Mouse (Mus musculus) lung, embryonic 15.5 days (tissue): ENCODE measurements around the gene Tcl1b5. TPM values are rescaled to one million over a fixed set of nuclear protein-coding genes. Genes with fewer than 3 reads are reported as not detected.
A peak's percentile ranks its signal among the peaks of the same experiment; 100 is the strongest.
"Not testable (repeated sequence)": the region's sequence is repeated elsewhere in the genome, so short reads cannot be mapped to it uniquely, and the experiment has no call there.

Source experiments
- ATAC-seq: fragments of 200-750 bp; cut with Nextera tagmentation; 2 replicates; pipeline ENCODE4 v1.8.0; 2017; ENCODE audit warnings: moderate number of reproducible peaks, borderline replicate concordance; ENCODE audit not compliant: low FRiP score, low TSS enrichment; ENCODE audit errors: extremely low read depth
- H3K27ac ChIP-seq: fragments of 300-500 bp; sonication (generic); 2 replicates; pipeline ENCODE4 v1.5.1; 2015; ENCODE audit warnings: moderate library complexity, mild to moderate bottlenecking, inconsistent platforms
- H3K27me3 ChIP-seq: fragments of 300-500 bp; sonication (generic); 2 replicates; pipeline ENCODE4 v1.6.1; 2015; ENCODE audit warnings: inconsistent platforms
- H3K36me3 ChIP-seq: fragments of 300-500 bp; sonication (generic); 2 replicates; pipeline ENCODE4 v1.6.1; 2015; ENCODE audit warnings: inconsistent platforms
- H3K4me1 ChIP-seq: fragments of 300-500 bp; sonication (generic); 2 replicates; pipeline ENCODE4 v1.6.1; 2015; ENCODE audit warnings: inconsistent platforms
- H3K4me2 ChIP-seq: fragments of 300-500 bp; sonication (generic); 2 replicates; pipeline ENCODE4 v1.6.1; 2015; ENCODE audit warnings: inconsistent platforms, mild to moderate bottlenecking, moderate library complexity
- H3K4me3 ChIP-seq: fragments of 300-500 bp; sonication (generic); 2 replicates; pipeline ENCODE4 v1.5.1; 2015; ENCODE audit warnings: mild to moderate bottlenecking, inconsistent platforms
- H3K9ac ChIP-seq: fragments of 300-500 bp; sonication (generic); 2 replicates; pipeline ENCODE4 v1.6.1; 2015; ENCODE audit warnings: inconsistent platforms
- H3K9me3 ChIP-seq: fragments of 300-500 bp; sonication (generic); 2 replicates; pipeline ENCODE4 v1.6.1; 2016; ENCODE audit warnings: inconsistent platforms
- WGBS: fragments of 180-500 bp; shearing (Covaris S2); methylation state at CpG from one replicate; pipeline ENCODE4 v1.1.7; 2015; 5-methylcytosine and 5-hydroxymethylcytosine counted together
- polyA plus RNA-seq: library from polyadenylated mRNA; unstranded; fragments of >200 nt; fragmentation: Nextera tagmentation; extraction: Ambion mirVana; gene quantifications from 2 replicates; pipeline ENCODE4 v1.2.1, GENCODE M21; 2015

Gene Tcl1b5
- polyA plus RNA-seq, 1 experiment from 2014 or later = not detected

DNA sequence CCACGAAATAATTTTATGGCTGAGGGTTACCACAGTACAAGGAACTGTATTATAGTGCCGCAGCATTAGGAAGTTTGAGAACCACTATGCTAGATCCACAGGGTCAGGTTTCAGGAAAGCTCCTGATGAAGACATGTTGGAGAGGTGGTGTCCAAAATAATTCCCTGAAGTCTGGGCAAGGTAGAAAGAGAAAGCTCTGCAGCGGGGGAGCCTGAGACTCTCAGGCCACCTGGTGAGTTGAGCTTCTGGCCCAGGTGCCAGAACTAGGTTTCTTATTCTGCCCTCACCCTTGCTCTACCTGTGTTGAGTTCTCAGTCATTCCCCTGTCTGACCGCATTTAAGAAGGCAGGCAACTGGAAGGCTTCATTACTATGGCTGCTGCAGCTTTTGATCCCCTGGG lies 16.8 kb upstream of the Tcl1b5 start, which contains the start of gene Tcl1b1:
Tcl1b1 (plus strand) TSS at position 301 of the 400 bp plus-strand sequence.
- Histone ChIP-seq H3K27me3 (no peaks in the 10 kb centered on the region), H3K27ac (no peak within 1 kb of the TSS), H3K9ac (no peak within 1 kb of the TSS), H3K36me3 (no peaks in the 10 kb centered on the region), H3K4me3 (no peak within 1 kb of the TSS), H3K4me1 (no peaks in the 10 kb centered on the region), H3K4me2 (no peak within 1 kb of the TSS), H3K9me3 (no peaks in the 10 kb centered on the region)
- ATAC-seq = no peak
- 69% methylated on average over 4 of the region's 4 CpGs for WGBS

DNA sequence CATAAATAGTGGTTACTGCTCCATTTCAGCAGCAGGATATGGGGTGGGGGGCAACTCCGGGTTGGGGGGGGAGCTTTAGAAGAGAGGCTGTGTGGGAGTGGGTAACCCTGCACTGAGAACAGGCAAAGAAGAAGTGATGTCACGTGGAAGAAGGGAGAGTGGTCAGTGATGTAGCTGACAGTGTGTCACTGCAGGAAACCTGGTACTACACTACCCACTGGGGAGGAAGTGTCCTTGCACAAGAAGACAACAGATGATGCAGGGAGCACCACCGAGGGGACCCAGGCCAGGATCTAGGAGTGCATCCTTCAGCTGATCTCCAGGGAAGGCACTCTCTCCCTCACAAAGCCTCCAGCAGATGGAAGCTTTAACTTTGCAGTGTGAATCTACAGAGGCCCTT lies 9.4 kb upstream of the Tcl1b5 start:
- no peaks in the 10 kb centered on the region for H3K4me1 ChIP-seq
- H3K4me2 ChIP-seq = no peak overlapping the region
- H3K9ac ChIP-seq = no peak overlapping the region
- no peak for ATAC-seq
- no peaks in the 10 kb centered on the region for H3K27me3 ChIP-seq
- H3K9me3 ChIP-seq = no peaks in the 10 kb centered on the region
- H3K4me3 ChIP-seq = no peak overlapping the region
- no peaks in the 10 kb centered on the region for H3K36me3 ChIP-seq
- WGBS = 63% methylated on average over 3 of the region's 3 CpGs
- H3K27ac ChIP-seq = no peak overlapping the region

DNA sequence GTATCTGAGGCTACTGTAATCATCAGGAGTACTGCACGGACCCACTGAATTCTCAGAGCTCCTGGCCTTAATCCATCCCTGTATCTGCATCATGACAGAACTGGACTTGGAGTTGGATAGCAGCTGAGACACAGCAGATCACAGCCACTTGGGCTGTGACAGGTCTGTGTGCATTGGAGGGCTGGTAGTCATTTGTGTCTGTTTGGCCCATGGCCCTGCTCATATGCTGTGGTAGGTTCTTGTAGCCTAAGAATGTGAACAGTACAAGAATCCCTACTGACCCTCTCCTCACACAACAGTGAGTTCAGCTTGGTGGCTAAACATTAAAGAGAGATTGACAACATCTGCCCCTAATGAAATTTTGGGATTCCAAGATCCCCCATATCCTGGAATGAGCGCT lies 2.8 kb upstream of the Tcl1b5 start:
- ATAC-seq = peak; percentile 85
- Histone ChIP-seq H3K4me2 (no peak overlapping the region), H3K4me1 (no peaks in the 10 kb centered on the region), H3K9ac (no peak overlapping the region), H3K9me3 (no peaks in the 10 kb centered on the region), H3K27me3 (no peaks in the 10 kb centered on the region), H3K4me3 (no peak overlapping the region), H3K36me3 (no peaks in the 10 kb centered on the region), H3K27ac (no peak overlapping the region)
- 77% methylated on average over 2 of the region's 2 CpGs for WGBS

DNA sequence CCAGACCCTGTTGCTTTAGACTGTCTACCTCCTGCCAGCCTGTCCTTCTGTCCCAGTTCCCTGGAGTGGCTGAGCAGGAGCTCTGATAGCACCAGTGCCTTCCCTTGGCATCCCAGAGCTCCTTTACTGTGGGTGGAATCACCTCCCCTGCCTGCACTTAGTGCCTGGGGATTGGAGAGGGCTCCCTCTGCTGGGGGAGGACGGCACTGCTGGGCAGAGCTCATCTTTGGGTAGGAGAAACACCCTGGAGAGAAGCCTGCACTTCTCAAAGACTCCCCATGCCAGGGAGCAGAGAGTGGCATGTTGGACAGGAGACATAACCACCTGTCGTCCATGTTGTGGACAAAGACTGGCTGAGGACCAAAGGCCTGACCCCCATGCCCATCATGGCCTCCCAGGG lies 1.8 kb upstream of the Tcl1b5 start:
- H3K36me3 ChIP-seq, H3K4me2 ChIP-seq, H3K9ac ChIP-seq, H3K27me3 ChIP-seq, H3K4me3 ChIP-seq, ATAC-seq, H3K27ac ChIP-seq, H3K9me3 ChIP-seq, H3K4me1 ChIP-seq: not testable (repeated sequence)
- WGBS = 25% methylated on average over 2 of the region's 2 CpGs

DNA sequence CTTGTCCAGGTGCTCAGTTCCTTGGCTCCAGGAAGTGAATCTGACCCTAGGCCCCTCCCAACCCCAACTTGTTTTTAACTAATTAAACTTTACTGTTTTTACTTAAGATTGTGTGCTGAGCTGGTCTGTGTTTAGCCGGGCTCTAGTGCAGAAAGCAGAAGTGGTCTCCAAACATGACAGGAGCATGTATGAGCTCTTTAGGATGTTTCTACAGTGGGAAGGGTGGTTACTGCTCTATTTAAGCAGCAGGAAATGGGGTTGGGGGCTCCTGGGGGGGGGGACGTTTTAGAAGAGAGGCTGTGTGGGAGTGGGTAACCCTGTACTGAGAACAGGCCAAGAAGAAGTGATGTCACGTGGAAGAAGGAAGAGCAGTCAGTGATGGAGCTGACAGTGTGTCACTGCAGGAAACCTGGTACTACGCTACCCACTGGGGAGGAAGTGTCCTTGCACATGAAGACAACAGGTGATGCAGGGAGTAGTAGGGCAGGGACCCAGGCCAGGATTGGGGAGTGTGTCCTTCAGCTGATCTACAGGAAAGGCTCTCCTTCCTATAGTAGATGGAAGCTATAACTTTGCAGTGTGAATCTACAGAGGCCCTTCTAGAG lies 5.0 kb downstream of the Tcl1b5 start:
- H3K9me3 ChIP-seq, H3K36me3 ChIP-seq, ATAC-seq, H3K4me3 ChIP-seq, H3K4me2 ChIP-seq, H3K9ac ChIP-seq, H3K4me1 ChIP-seq, H3K27me3 ChIP-seq, H3K27ac ChIP-seq: not testable (repeated sequence)
- 54% methylated on average over 4 of the region's 4 CpGs for WGBS

DNA sequence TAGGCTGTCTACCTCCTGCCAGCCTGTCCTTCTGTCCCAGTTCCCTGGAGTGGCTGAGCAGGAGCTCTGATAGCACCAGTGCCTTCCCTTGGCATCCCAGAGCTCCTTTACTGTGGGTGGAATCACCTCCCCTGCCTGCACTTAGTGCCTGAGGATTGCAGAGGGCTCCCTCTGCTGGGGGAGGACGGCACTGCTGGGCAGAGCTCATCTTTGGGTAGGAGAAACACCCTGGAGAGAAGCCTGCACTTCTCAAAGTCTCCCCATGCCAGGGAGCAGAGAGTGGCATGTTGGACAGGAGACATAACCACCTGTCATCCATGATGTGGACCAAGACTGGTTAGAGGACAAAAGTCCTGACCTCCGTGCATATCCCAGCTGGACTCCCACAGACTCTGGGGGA lies 12.8 kb downstream of the Tcl1b5 start:
- H3K9ac ChIP-seq, H3K27ac ChIP-seq, H3K4me1 ChIP-seq, H3K4me3 ChIP-seq, H3K9me3 ChIP-seq, H3K27me3 ChIP-seq, H3K4me2 ChIP-seq, H3K36me3 ChIP-seq: not testable (repeated sequence)
- peak; percentile 23; the same call in 1 of the 2 replicates for ATAC-seq
- 45% methylated on average over 2 of the region's 2 CpGs for WGBS

DNA sequence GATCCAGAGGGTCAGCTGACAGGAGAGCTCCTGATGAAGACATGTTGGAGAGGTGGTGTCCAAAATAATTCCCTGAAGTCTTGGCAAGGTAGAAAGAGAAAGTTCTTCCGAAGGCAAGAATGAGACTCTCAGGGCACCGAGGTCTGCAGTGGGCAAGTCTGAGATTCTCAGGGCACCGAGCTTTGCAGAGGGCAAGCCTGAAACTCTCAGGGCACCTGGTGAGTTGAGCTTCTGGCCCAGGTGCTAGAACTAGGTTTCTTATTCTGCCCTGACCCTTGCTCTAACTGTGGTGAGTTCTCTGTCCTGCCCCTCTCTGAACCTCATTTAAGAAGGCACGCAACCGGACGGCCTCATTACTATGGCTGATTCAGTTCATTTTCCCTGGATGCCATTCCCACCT lies 14.6 kb downstream of the Tcl1b5 start, which contains the start of gene Tcl1b3:
Tcl1b3 (plus strand) TSS at position 301 of the 400 bp plus-strand sequence.
- H3K27me3 ChIP-seq, H3K4me2 ChIP-seq, H3K4me1 ChIP-seq, H3K27ac ChIP-seq, H3K4me3 ChIP-seq, H3K36me3 ChIP-seq, H3K9me3 ChIP-seq, ATAC-seq, H3K9ac ChIP-seq: not testable (repeated sequence)
- WGBS = 87% methylated on average over 6 of the region's 6 CpGs

DNA sequence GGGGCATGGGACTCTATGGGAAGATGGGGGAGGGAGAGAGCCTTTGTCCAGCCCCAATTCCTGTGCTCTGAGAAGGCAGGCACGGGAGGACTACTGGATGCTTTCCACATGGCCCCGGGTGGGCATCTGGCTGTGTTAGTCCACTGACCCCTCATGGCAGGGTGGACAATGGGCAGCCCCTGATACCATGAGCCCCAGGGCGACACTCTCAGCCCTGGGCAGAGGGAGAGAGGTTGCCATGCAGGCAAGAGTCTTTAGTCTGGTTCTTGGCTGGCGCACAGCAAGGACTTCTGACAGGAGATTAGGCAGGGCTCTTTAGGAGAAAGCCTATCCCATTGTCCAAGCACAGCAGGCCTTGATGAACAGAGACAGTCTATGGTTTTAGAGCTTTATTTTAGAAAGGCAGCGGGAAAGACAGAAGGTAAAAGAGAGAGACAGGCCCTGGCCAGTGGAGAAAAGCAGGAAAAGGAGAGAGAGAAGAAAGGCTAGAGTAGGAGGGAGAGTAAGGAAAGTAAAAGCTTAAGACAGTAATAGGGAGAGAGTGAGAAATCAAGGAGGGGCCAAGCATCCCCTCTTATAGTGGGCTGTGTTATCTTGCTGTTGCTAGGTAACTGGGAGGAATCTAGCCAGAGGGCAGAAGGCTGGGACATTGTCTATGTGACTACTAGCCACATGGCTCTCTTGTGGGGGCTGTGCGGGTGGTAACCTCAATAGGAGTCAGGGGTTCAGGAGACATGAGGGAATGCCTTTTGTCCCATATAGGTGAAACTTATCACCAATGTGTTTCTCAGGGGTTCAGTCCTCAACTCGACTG lies 23.7 kb downstream of the Tcl1b5 start:
- H3K9me3 ChIP-seq, H3K4me1 ChIP-seq, H3K4me2 ChIP-seq, H3K36me3 ChIP-seq, H3K27me3 ChIP-seq, H3K27ac ChIP-seq, ATAC-seq, H3K4me3 ChIP-seq, H3K9ac ChIP-seq: not testable (repeated sequence)
- WGBS = 63% methylated on average over 7 of the region's 7 CpGs

DNA sequence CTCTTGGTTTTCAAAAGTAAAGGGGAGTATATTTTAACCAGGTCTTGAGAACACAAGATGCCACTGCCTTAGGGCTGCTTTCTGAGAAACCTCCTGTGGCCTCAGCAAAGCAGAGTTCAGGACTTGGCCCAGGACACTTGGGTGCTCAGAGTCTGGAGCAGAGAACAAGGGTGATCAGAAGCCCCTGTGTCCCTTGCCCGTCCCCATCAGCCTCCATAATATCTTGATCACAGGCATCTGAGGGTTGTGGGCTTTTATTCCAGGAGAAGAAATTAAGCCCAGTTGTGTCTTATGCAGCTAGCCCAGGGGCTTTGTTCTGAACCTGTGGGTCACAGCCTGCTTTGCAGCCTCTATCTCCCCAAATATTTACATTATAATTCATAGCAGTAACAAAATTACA lies 25.5 kb downstream of the Tcl1b5 start, which contains the start of gene Tcl1b4:
Tcl1b4 (plus strand) TSS at position 301 of the 400 bp plus-strand sequence.
- WGBS = 60% methylated on average over 1 of the region's 1 CpGs
- H3K9me3 ChIP-seq, H3K4me1 ChIP-seq, H3K4me2 ChIP-seq, H3K9ac ChIP-seq, H3K27me3 ChIP-seq, H3K4me3 ChIP-seq, H3K27ac ChIP-seq, ATAC-seq, H3K36me3 ChIP-seq: not testable (repeated sequence)

DNA sequence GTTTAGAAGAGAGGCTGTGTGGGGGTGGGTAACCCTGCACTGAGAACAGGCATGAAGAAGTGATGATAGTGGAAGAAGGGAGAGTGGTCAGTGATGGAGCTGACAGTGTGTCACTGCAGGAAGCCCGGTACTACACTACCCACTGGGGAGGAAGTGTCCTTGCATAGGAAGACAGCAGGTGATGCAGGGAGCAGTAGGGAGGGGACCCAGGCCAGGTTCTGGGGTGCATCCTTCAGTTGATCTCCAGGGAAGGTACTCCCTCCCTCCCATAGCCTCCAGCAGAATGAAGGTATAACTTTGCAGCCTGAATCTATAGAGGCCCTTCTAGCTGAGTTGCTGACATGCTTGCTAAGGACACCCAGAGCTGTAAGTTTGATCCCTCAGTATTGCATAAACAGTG lies 30.9 kb downstream of the Tcl1b5 start:
- 60% methylated on average over 1 of the region's 1 CpGs for WGBS
- ATAC-seq = no peak
- Histone ChIP-seq H3K27ac (no peak overlapping the region), H3K9me3 (no peaks in the 10 kb centered on the region), H3K36me3 (no peaks in the 10 kb centered on the region), H3K4me2 (no peak overlapping the region), H3K27me3 (no peaks in the 10 kb centered on the region), H3K4me1 (no peaks in the 10 kb centered on the region), H3K9ac (no peak overlapping the region), H3K4me3 (no peak overlapping the region)

DNA sequence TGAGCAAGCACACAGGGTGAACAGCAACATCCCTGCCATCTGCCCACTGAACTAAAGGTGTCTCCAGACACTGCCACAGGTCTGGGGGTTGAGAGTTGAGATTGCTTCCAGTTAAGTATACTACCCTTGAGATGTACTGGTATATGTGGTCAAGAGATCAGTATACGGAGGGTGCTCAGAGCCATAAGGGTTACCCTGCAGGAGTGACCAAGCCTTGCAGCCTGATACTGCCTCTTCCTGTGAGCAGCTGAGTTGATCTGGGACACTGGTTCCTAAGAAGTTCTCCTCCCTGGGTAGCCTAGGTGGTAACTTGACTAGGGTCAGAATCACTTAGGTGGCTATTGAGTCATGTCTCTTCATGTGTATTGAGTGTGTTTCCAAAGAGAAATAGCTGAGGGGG lies 32.3 kb downstream of the Tcl1b5 start:
- no peak overlapping the region for H3K4me2 ChIP-seq
- 86% methylated on average over 1 of the region's 1 CpGs for WGBS
- no peak for ATAC-seq
- no peak overlapping the region for H3K4me3 ChIP-seq
- H3K9ac ChIP-seq = no peak overlapping the region
- H3K27me3 ChIP-seq = no peaks in the 10 kb centered on the region
- no peaks in the 10 kb centered on the region for H3K36me3 ChIP-seq
- H3K9me3 ChIP-seq = no peaks in the 10 kb centered on the region
- no peaks in the 10 kb centered on the region for H3K4me1 ChIP-seq
- H3K27ac ChIP-seq = no peak overlapping the region

DNA sequence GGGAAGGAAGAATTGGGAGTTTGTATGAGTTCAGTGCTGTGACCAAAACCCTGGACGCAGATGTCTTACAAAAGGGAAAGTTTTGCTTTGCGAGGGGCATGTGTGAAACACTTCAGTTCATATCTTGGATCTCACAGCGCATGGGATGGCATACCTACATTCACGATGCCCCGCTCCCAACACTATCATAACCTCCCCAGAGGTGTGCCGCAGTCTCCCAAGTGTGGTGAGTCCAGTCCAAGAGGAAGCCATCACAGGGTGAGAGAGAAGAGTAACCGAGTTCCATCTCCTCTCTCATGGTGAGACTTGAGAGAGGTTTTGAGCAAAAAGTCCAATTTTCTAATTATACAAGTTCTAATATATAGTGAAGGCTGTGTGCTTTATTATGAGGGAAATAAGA lies 33.1 kb downstream of the Tcl1b5 start:
- Histone ChIP-seq H3K4me3 (no peak overlapping the region), H3K9ac (no peak overlapping the region), H3K36me3 (no peaks in the 10 kb centered on the region), H3K4me1 (no peaks in the 10 kb centered on the region), H3K27me3 (no peaks in the 10 kb centered on the region), H3K9me3 (no peaks in the 10 kb centered on the region), H3K4me2 (no peak overlapping the region), H3K27ac (no peak overlapping the region)
- no peak for ATAC-seq
- 85% methylated on average over 7 of the region's 7 CpGs for WGBS
